Mouse (Mus musculus): ENCODE measurements at regions not wholly inside any gene's neighbourhood (a gene's known extent, or its start where the extent isn't known, plus 50 kb on each side); places are given as distances from the start of the nearest gene placed in this dataset.

- TF ChIP-seq POLR2A (IDR thresholded peaks at IDR 0.05; ENCODE audit: control insufficient read depth, extremely low read depth, insufficient read depth, low read length, poor library complexity), result no peak
- TF ChIP-seq CTCF (IDR thresholded peaks at IDR 0.05; ENCODE audit: borderline replicate concordance, control insufficient read depth, extremely low read depth, insufficient read depth, low read length, poor library complexity), result no peak
These were observed 94.9 kb upstream of the Mylip start for GRCm38 (mm10) chr13:45294691-45295090.
